Mouse (Mus musculus) stomach, embryonic 16.5 days (tissue): ENCODE measurements at regions not wholly inside any gene's neighbourhood (a gene's known extent, or its start where the extent isn't known, plus 50 kb on each side); places are given as distances from the start of the nearest gene placed in this dataset.

ENCODE experiments used
- ATAC-seq: fragments of 200-750 bp; cut with Nextera tagmentation; 2 replicates; pipeline ENCODE4 v1.8.0; 2017; ENCODE audit warnings: moderate number of reproducible peaks, moderate TSS enrichment; ENCODE audit not compliant: insufficient read depth, low FRiP score
- H3K27ac ChIP-seq: fragments of 300-500 bp; sonication (generic); 2 replicates; pipeline ENCODE4 v1.5.1; 2014; ENCODE audit warnings: low read length
- H3K27me3 ChIP-seq: fragments of 300-500 bp; sonication (generic); 2 replicates; pipeline ENCODE4 v1.6.1; 2014; ENCODE audit warnings: low read length, control low read depth, mixed read lengths; ENCODE audit not compliant: control insufficient read depth, insufficient read depth
- H3K36me3 ChIP-seq: fragments of 300-500 bp; sonication (generic); 2 replicates; pipeline ENCODE4 v1.6.1; 2014; ENCODE audit warnings: low read length; ENCODE audit not compliant: control insufficient read depth, insufficient read depth
- H3K4me1 ChIP-seq: fragments of 300-500 bp; sonication (generic); 2 replicates; pipeline ENCODE4 v1.6.1; 2014; ENCODE audit warnings: low read length, control low read depth, mixed read lengths; ENCODE audit not compliant: control insufficient read depth, insufficient read depth
- H3K4me2 ChIP-seq: fragments of 300-500 bp; sonication (generic); 2 replicates; pipeline ENCODE4 v1.6.1; 2014; ENCODE audit warnings: low read depth, low read length, mixed read lengths
- H3K4me3 ChIP-seq: fragments of 300-500 bp; sonication (generic); replicated peaks from 2 replicates; pipeline ENCODE4 v1.5.1; 2014; ENCODE audit warnings: mild to moderate bottlenecking, low read length
- H3K9ac ChIP-seq: fragments of 300-500 bp; sonication (generic); 2 replicates; pipeline ENCODE4 v1.6.1; 2014; ENCODE audit warnings: low read length
- H3K9me3 ChIP-seq: fragments of 300-500 bp; sonication (generic); replicated peaks from 2 replicates; pipeline ENCODE4 v1.6.1; 2016; ENCODE audit warnings: low read length, control low read depth; ENCODE audit not compliant: control insufficient read depth
- WGBS: fragments of 180-500 bp; shearing (Covaris S2); extraction: QIAGEN DNeasy Blood & Tissue Kit; methylation state at CpG from one replicate; pipeline ENCODE4 v1.1.7; 2014; 5-methylcytosine and 5-hydroxymethylcytosine counted together

- no peak overlapping the region for H3K9ac ChIP-seq
- no peak overlapping the region for H3K4me2 ChIP-seq
- no peak overlapping the region for H3K27ac ChIP-seq
- 62% methylated on average over 5 of the region's 5 CpGs for WGBS
- H3K4me1 ChIP-seq: peaks cover 12% of the 10 kb centered on the region; the same call in 1 of the 2 replicates
- H3K4me3 ChIP-seq: no peak overlapping the region
- no peaks in the 10 kb centered on the region for H3K27me3 ChIP-seq
- no peak for ATAC-seq
- no peaks in the 10 kb centered on the region for H3K36me3 ChIP-seq
- no peaks in the 10 kb centered on the region for H3K9me3 ChIP-seq
Measured at GRCm38 (mm10) chr6:51081056-51081455, 351.4 kb upstream of the Nfe2l3 start.

- Histone ChIP-seq H3K9me3 (no peaks in the 10 kb centered on the region), H3K4me2 (no peak overlapping the region), H3K4me1 (0 out of 2 replicates have a peak, but pooled peaks cover 2% of the 10 kb centered on the region), H3K4me3 (no peak overlapping the region), H3K36me3 (no peaks in the 10 kb centered on the region), H3K27ac (no peak overlapping the region), H3K27me3 (no peaks in the 10 kb centered on the region), H3K9ac (no peak overlapping the region)
- 72% methylated on average over 9 of the region's 9 CpGs for WGBS
- ATAC-seq: no peak
Measured at GRCm38 (mm10) chr6:51084656-51085055, 347.8 kb upstream of the Nfe2l3 start.

- 0 out of 2 replicates have a peak, but pooled peaks cover 2% of the 10 kb centered on the region for H3K4me1 ChIP-seq
- no peak for ATAC-seq
- H3K36me3 ChIP-seq: no peaks in the 10 kb centered on the region
- 46% methylated on average over 2 of the region's 2 CpGs for WGBS
- H3K9me3 ChIP-seq: no peaks in the 10 kb centered on the region
- no peak overlapping the region for H3K9ac ChIP-seq
- H3K4me2 ChIP-seq: no peak overlapping the region
- no peaks in the 10 kb centered on the region for H3K27me3 ChIP-seq
- H3K27ac ChIP-seq: no peak overlapping the region
- no peak overlapping the region for H3K4me3 ChIP-seq
Measured at GRCm38 (mm10) chr6:51085547-51085946, 346.9 kb upstream of the Nfe2l3 start.

DNA sequence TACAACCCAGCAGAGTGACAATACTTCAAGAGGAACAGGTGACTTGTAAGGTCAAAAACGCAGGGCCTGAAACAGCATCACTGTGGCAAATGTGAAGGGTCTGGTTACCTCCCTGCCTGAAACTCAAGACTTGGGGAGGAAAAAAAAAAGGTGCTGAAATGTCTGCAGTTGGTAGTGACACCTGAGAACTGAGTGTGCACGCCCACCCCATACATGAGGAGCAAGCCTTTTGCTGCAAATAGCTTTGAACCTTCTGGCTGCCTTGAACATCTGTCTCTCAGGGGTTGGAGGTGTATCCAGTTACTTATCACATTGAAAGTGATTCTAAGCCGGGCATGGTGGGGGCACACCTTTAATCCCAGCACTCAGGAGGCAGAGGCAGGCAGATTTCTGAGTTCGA, 346.1 kb upstream of the Nfe2l3 start:
- ATAC-seq: no peak
- Histone ChIP-seq H3K4me3 (no peak overlapping the region), H3K4me1 (0 out of 2 replicates have a peak, but pooled peaks cover 2% of the 10 kb centered on the region), H3K4me2 (no peak overlapping the region), H3K27ac (no peak overlapping the region), H3K9me3 (no peaks in the 10 kb centered on the region), H3K9ac (no peak overlapping the region), H3K27me3 (no peaks in the 10 kb centered on the region), H3K36me3 (no peaks in the 10 kb centered on the region)
- WGBS: 83% methylated on average over 4 of the region's 4 CpGs

GRCm38 (mm10) chr6:51087806-51088205, 344.7 kb upstream of the Nfe2l3 start:
- WGBS: 57% methylated on average over 2 of the region's 2 CpGs
- H3K27ac ChIP-seq: no peak overlapping the region
- no peak overlapping the region for H3K4me2 ChIP-seq
- no peak for ATAC-seq
- H3K9me3 ChIP-seq: no peaks in the 10 kb centered on the region
- no peaks in the 10 kb centered on the region for H3K36me3 ChIP-seq
- no peaks in the 10 kb centered on the region for H3K27me3 ChIP-seq
- 0 out of 2 replicates have a peak, but pooled peaks cover 2% of the 10 kb centered on the region for H3K4me1 ChIP-seq
- H3K9ac ChIP-seq: no peak overlapping the region
- no peak overlapping the region for H3K4me3 ChIP-seq

- Histone ChIP-seq H3K36me3 (no peaks in the 10 kb centered on the region), H3K4me1 (0 out of 2 replicates have a peak, but pooled peaks cover 2% of the 10 kb centered on the region), H3K27ac (no peak overlapping the region), H3K4me2 (no peak overlapping the region), H3K27me3 (no peaks in the 10 kb centered on the region), H3K9ac (no peak overlapping the region), H3K4me3 (no peak overlapping the region), H3K9me3 (no peaks in the 10 kb centered on the region)
- WGBS: 50% methylated on average over 6 of the region's 6 CpGs
- ATAC-seq: no peak
Measured at GRCm38 (mm10) chr6:51088641-51089372, 343.7 kb upstream of the Nfe2l3 start.

- Histone ChIP-seq H3K27ac (no peak overlapping the region), H3K9ac (no peak overlapping the region), H3K27me3 (no peaks in the 10 kb centered on the region), H3K4me2 (no peak overlapping the region), H3K4me1 (no peaks in the 10 kb centered on the region), H3K36me3 (no peaks in the 10 kb centered on the region), H3K9me3 (no peaks in the 10 kb centered on the region), H3K4me3 (no peak overlapping the region)
- ATAC-seq: no peak
- WGBS: 86% methylated on average over 4 of the region's 4 CpGs
Measured at GRCm38 (mm10) chr6:51093196-51093595, 339.3 kb upstream of the Nfe2l3 start.

DNA sequence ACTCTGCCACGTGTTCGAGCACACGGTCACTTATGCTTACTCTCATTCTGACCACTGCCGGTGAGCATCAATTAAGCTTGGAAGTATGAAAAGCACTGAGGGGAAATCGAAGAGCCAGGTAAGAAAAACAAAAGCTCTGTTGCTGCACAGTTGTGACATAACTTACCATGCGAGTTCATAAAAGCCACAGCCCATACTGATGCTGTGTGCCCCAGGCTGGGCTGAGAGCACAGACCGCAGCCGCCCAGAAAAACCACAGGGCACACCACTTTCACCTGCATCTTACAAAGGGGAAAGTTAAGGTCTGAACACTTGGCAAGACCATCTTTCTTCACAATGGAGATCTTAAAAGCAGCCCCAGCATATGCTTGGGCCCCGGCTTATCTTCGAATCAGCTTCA, 338.2 kb upstream of the Nfe2l3 start:
- Histone ChIP-seq H3K4me2 (no peak overlapping the region), H3K9me3 (no peaks in the 10 kb centered on the region), H3K4me1 (no peaks in the 10 kb centered on the region), H3K27ac (no peak overlapping the region), H3K36me3 (no peaks in the 10 kb centered on the region), H3K4me3 (no peak overlapping the region), H3K27me3 (no peaks in the 10 kb centered on the region), H3K9ac (no peak overlapping the region)
- no peak for ATAC-seq
- 90% methylated on average over 10 of the region's 10 CpGs for WGBS

GRCm38 (mm10) chr6:51097488-51097887, 335.0 kb upstream of the Nfe2l3 start:
- no peaks in the 10 kb centered on the region for H3K27me3 ChIP-seq
- H3K4me3 ChIP-seq: no peak overlapping the region
- WGBS: 63% methylated on average over 6 of the region's 6 CpGs
- H3K9ac ChIP-seq: no peak overlapping the region
- no peak overlapping the region for H3K4me2 ChIP-seq
- H3K27ac ChIP-seq: no peak overlapping the region
- H3K36me3 ChIP-seq: no peaks in the 10 kb centered on the region
- no peak for ATAC-seq
- H3K4me1 ChIP-seq: no peaks in the 10 kb centered on the region
- H3K9me3 ChIP-seq: no peaks in the 10 kb centered on the region
